Mouse (Mus musculus): ENCODE measurements at regions not wholly inside any gene's neighbourhood (a gene's known extent, or its start where the extent isn't known, plus 50 kb on each side); places are given as distances from the start of the nearest gene placed in this dataset.

- H3K4me1 ChIP-seq: no peaks in the 10 kb centered on the region
- no peak overlapping the region for H3K27ac ChIP-seq (replicated peaks)
- H3K36me3 ChIP-seq: no peaks in the 10 kb centered on the region
- no peak for ATAC-seq (replicated peaks)
- H3K4me2 ChIP-seq (replicated peaks): no peak overlapping the region
- no peak overlapping the region for H3K4me3 ChIP-seq
- 73% methylated on average over 16 of the region's 16 CpGs for whole genome bisulfite sequencing
- no peaks in the 10 kb centered on the region for H3K27me3 ChIP-seq
- no peak overlapping the region for H3K9ac ChIP-seq (replicated peaks)
- H3K9me3 ChIP-seq: no peaks in the 10 kb centered on the region
Measured at GRCm38 (mm10) chr9:117859580-117860045, 180.7 kb upstream of the Azi2 start.

DNA sequence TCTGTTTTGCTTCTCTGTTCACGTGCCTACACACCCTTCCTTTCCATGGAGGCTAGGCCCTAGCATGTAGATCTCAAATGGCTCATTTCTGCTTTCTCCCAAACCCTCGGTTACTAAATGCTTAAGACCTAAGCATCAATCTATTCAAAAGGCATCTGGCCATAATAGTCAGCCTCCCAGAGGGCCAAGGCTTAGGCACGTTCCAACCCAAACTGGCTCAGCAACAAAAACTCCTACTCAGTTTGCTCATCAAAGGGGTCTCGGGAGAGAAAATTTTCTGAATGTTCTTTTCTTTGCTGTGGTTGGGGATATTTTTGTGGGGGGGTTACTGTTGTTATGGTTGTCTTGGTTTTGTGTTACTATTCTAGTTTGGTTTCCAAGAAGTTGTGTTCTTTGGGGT lies 196.8 kb upstream of the Azi2 start:
- H3K4me3 ChIP-seq: no peak overlapping the region
- H3K27me3 ChIP-seq: no peaks in the 10 kb centered on the region

GRCm38 (mm10) chr9:117836696-117837380 lies 203.5 kb upstream of the Azi2 start:
- no peak overlapping the region for H3K9ac ChIP-seq (replicated peaks)
- H3K27me3 ChIP-seq: no peaks in the 10 kb centered on the region
- WGBS: 23% methylated on average over 12 of the region's 12 CpGs
- no peaks in the 10 kb centered on the region for H3K9me3 ChIP-seq
- peaks cover 9% of the 10 kb centered on the region; the same call in 1 of the 2 replicates for H3K4me1 ChIP-seq
- H3K36me3 ChIP-seq: no peaks in the 10 kb centered on the region
- no peak overlapping the region for H3K4me2 ChIP-seq (replicated peaks)
- no peak overlapping the region for H3K27ac ChIP-seq (replicated peaks)
- ATAC-seq (replicated peaks): no peak
- H3K4me3 ChIP-seq: no peak overlapping the region

More for the DNA sequence above, 196.8 kb upstream of the Azi2 start:
- Histone ChIP-seq H3K4me1 (no peaks in the 10 kb centered on the region), H3K27ac (replicated peaks) (no peak overlapping the region), H3K36me3 (no peaks in the 10 kb centered on the region), H3K4me2 (replicated peaks) (no peak overlapping the region), H3K9ac (replicated peaks) (no peak overlapping the region), H3K9me3 (no peaks in the 10 kb centered on the region)
- no peak for ATAC-seq (replicated peaks)
- WGBS: 49% methylated on average over 4 of the region's 4 CpGs

- no peak overlapping the region for H3K9ac ChIP-seq (replicated peaks)
- no peak overlapping the region for H3K27ac ChIP-seq (replicated peaks)
- peaks cover 11% of the 10 kb centered on the region; the same call in 1 of the 2 replicates for H3K4me1 ChIP-seq
- H3K36me3 ChIP-seq: no peaks in the 10 kb centered on the region
- WGBS: 81% methylated on average over 6 of the region's 6 CpGs
- no peaks in the 10 kb centered on the region for H3K27me3 ChIP-seq
- H3K4me2 ChIP-seq (replicated peaks): no peak overlapping the region
- no peak for ATAC-seq (replicated peaks)
- no peak overlapping the region for H3K4me3 ChIP-seq
- no peaks in the 10 kb centered on the region for H3K9me3 ChIP-seq
Measured at GRCm38 (mm10) chr9:117833586-117833985, 203.9 kb upstream of the Rbms3 start.

DNA sequence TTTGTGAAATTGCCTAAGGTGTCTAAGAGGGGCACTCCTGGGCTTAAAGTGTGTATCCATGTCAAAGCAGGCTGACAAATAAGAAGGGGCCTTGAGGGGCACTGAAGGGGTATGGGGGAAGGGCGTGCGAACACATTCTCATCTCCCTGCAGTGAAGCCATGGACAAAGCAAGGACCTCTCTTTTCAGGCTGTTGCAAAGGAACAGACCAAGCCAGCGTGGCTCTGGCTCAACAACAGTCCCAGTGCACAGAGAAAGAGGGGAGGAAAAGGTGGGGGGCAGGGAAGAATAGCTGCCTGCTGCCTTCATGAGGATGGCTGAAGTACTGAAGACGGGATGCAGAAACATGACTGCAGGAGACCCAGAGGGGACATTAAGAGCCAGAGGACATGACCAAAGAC lies 184.9 kb upstream of the Rbms3 start:
- Histone ChIP-seq H3K4me1 (peaks cover 5% of the 10 kb centered on the region; the same call in 1 of the 2 replicates), H3K36me3 (no peaks in the 10 kb centered on the region), H3K9ac (replicated peaks) (no peak overlapping the region), H3K27ac (replicated peaks) (no peak overlapping the region), H3K4me3 (no peak overlapping the region), H3K4me2 (replicated peaks) (no peak overlapping the region), H3K9me3 (no peaks in the 10 kb centered on the region), H3K27me3 (no peaks in the 10 kb centered on the region)
- ATAC-seq (replicated peaks): no peak
- 14% methylated on average over 4 of the region's 4 CpGs for WGBS

GRCm38 (mm10) chr9:117813216-117813615 lies 183.5 kb upstream of the Rbms3 start:
- H3K4me3 ChIP-seq: no peak overlapping the region
- no peak overlapping the region for H3K27ac ChIP-seq (replicated peaks)
- H3K36me3 ChIP-seq: no peaks in the 10 kb centered on the region
- H3K4me2 ChIP-seq (replicated peaks): no peak overlapping the region
- 68% methylated on average over 9 of the region's 9 CpGs for WGBS
- peaks cover 5% of the 10 kb centered on the region; the same call in 1 of the 2 replicates for H3K4me1 ChIP-seq
- no peaks in the 10 kb centered on the region for H3K27me3 ChIP-seq
- ATAC-seq (replicated peaks): no peak
- H3K9ac ChIP-seq (replicated peaks): no peak overlapping the region
- no peaks in the 10 kb centered on the region for H3K9me3 ChIP-seq

DNA sequence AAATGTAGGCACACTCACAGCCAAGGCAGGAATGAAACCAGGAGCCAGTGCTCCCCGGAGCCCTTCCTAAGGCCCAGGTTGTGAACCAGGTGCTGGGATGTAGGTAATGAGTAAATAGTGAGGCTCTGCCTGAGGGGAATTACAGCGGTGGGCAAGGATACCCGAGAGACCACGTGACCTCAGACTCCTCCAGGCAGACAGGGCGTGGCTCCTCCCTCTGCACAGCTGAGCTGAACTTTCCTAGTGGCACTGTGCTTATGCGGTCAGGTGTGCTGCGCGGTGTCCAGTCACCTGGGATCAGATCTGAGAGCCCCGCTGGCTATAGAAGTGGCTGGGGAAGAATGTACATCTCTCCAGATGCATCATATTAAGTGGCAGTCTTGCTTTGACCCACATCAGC lies 176.1 kb upstream of the Rbms3 start:
- H3K27me3 ChIP-seq: no peaks in the 10 kb centered on the region
- no peak overlapping the region for H3K27ac ChIP-seq (replicated peaks)
- no peaks in the 10 kb centered on the region for H3K9me3 ChIP-seq
- H3K4me1 ChIP-seq: no peaks in the 10 kb centered on the region
- H3K36me3 ChIP-seq: no peaks in the 10 kb centered on the region
- 81% methylated on average over 9 of the region's 9 CpGs for WGBS
- ATAC-seq (replicated peaks): no peak
- no peak overlapping the region for H3K4me2 ChIP-seq (replicated peaks)
- H3K9ac ChIP-seq (replicated peaks): no peak overlapping the region
- H3K4me3 ChIP-seq: no peak overlapping the region

GRCm38 (mm10) chr9:117784186-117784591 lies 154.5 kb upstream of the Rbms3 start:
- no peak overlapping the region for H3K4me2 ChIP-seq (replicated peaks)
- no peaks in the 10 kb centered on the region for H3K27me3 ChIP-seq
- H3K27ac ChIP-seq (replicated peaks): no peak overlapping the region
- H3K9me3 ChIP-seq: no peaks in the 10 kb centered on the region
- H3K36me3 ChIP-seq: no peaks in the 10 kb centered on the region
- H3K9ac ChIP-seq (replicated peaks): no peak overlapping the region
- H3K4me3 ChIP-seq: no peak overlapping the region
- no peak for ATAC-seq (replicated peaks)
- no peaks in the 10 kb centered on the region for H3K4me1 ChIP-seq
- 65% methylated on average over 5 of the region's 5 CpGs for WGBS

GRCm38 (mm10) chr9:117754651-117755050 lies 124.9 kb upstream of the Rbms3 start:
- Histone ChIP-seq H3K4me1 (no peaks in the 10 kb centered on the region), H3K9ac (replicated peaks) (no peak overlapping the region), H3K27me3 (no peaks in the 10 kb centered on the region), H3K9me3 (no peaks in the 10 kb centered on the region), H3K4me3 (no peak overlapping the region), H3K27ac (replicated peaks) (no peak overlapping the region), H3K4me2 (replicated peaks) (no peak overlapping the region), H3K36me3 (no peaks in the 10 kb centered on the region)
- ATAC-seq (replicated peaks): no peak
- 96% methylated on average over 6 of the region's 6 CpGs for WGBS

- WGBS: 77% methylated on average over 3 of the region's 3 CpGs
- H3K4me2 ChIP-seq (replicated peaks): no peak overlapping the region
- no peak for ATAC-seq (replicated peaks)
- H3K9ac ChIP-seq (replicated peaks): no peak overlapping the region
- no peaks in the 10 kb centered on the region for H3K27me3 ChIP-seq
- no peaks in the 10 kb centered on the region for H3K4me1 ChIP-seq
- no peaks in the 10 kb centered on the region for H3K9me3 ChIP-seq
- no peak overlapping the region for H3K4me3 ChIP-seq
- no peaks in the 10 kb centered on the region for H3K36me3 ChIP-seq
- H3K27ac ChIP-seq (replicated peaks): no peak overlapping the region
Measured at GRCm38 (mm10) chr9:117753466-117753865, 123.8 kb upstream of the Rbms3 start.

DNA sequence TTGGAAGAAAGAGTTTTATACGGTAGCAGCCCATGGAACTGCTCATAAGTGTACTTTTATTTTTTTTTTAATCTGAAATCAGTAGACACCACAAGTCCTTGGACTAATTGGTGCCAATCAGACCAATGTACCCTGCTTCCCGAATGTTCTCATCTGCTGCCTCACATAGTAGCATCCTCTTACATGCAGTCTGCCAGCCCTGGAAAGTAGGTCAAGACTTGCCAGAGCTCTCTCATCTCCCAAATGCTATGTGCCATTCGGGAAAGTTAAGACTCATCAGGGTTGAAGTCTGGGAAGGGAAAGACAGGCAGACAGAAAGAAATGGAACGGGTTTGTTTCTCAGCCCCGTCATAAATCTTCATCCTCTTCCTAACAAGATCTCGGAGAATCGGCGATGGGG lies 115.2 kb upstream of the Rbms3 start:
- ATAC-seq (replicated peaks): no peak
- WGBS: 96% methylated on average over 8 of the region's 8 CpGs
- no peaks in the 10 kb centered on the region for H3K27me3 ChIP-seq
- H3K4me2 ChIP-seq (replicated peaks): no peak overlapping the region
- no peak overlapping the region for H3K9ac ChIP-seq (replicated peaks)
- no peaks in the 10 kb centered on the region for H3K36me3 ChIP-seq
- no peaks in the 10 kb centered on the region for H3K9me3 ChIP-seq
- H3K27ac ChIP-seq (replicated peaks): no peak overlapping the region
- H3K4me3 ChIP-seq: no peak overlapping the region
- no peaks in the 10 kb centered on the region for H3K4me1 ChIP-seq

- Histone ChIP-seq H3K9me3 (no peaks in the 10 kb centered on the region), H3K4me3 (no peak overlapping the region), H3K4me1 (no peaks in the 10 kb centered on the region), H3K36me3 (no peaks in the 10 kb centered on the region), H3K4me2 (replicated peaks) (no peak overlapping the region), H3K9ac (replicated peaks) (no peak overlapping the region), H3K27me3 (no peaks in the 10 kb centered on the region), H3K27ac (replicated peaks) (no peak overlapping the region)
- ATAC-seq (replicated peaks): no peak
- 88% methylated on average over 6 of the region's 6 CpGs for WGBS
Measured at GRCm38 (mm10) chr9:117729366-117729765, 99.7 kb upstream of the Rbms3 start.

- Histone ChIP-seq H3K4me1 (no peaks in the 10 kb centered on the region), H3K9me3 (no peaks in the 10 kb centered on the region), H3K27me3 (no peaks in the 10 kb centered on the region), H3K4me2 (replicated peaks) (no peak overlapping the region), H3K9ac (replicated peaks) (no peak overlapping the region), H3K27ac (replicated peaks) (no peak overlapping the region), H3K36me3 (no peaks in the 10 kb centered on the region), H3K4me3 (no peak overlapping the region)
- no peak for ATAC-seq (replicated peaks)
- WGBS: 90% methylated on average over 7 of the region's 7 CpGs
Measured at GRCm38 (mm10) chr9:117720161-117720598, 90.5 kb upstream of the Rbms3 start.

Data from forebrain, embryonic 15.5 days (tissue).